Mouse (Mus musculus) heart, adult 2 months (tissue): ENCODE measurements around the gene Pou3f4.

ENCODE experiments used
- CTCF ChIP-seq: fragments of 200-600 bp; IDR thresholded peaks from 2 replicates; pipeline ENCODE4 v1.8.1; 2022; ENCODE audit warnings: antibody characterized with exemption, mild to moderate bottlenecking, moderate library complexity
- EP300 ChIP-seq: fragments of 200-500 bp; IDR thresholded peaks from 2 replicates; pipeline ENCODE4 v1.6.1; 2011; ENCODE audit warnings: low read depth, low read length, control low read depth; ENCODE audit not compliant: insufficient read depth
- POLR2A ChIP-seq: fragments of 200-500 bp; IDR thresholded peaks from 2 replicates; pipeline ENCODE4 v1.6.1; 2011; ENCODE audit warnings: mild to moderate bottlenecking, low read depth, low read length, control low read depth; ENCODE audit not compliant: insufficient read depth

DNA sequence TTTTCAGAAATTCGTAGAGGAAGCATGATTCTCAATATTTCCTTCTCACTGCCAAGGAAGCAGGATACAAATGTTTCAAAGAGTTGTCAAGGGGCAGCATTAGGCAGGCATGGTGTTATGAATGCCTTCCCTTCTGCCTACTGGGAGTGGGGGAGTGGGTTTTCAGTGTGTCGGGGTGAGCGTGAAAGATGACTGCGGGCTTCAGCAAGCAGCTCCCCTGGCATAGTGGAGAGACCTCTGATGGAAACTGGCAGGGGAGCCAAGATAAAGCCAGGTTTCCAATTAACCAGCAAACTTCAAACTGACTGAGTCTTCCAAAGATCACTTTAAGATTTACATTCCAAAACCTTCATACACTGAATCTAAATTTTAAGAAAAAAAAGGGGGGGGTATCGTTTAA lies 679 bp upstream of the Pou3f4 start:
- TF ChIP-seq POLR2A (no peak), CTCF (no peak), EP300 (no peak)
